Mouse (Mus musculus) kidney, adult 2 months (tissue): ENCODE measurements at regions not wholly inside any gene's neighbourhood (a gene's known extent, or its start where the extent isn't known, plus 50 kb on each side); places are given as distances from the start of the nearest gene placed in this dataset.
"Not testable (repeated sequence)": the region's sequence is repeated elsewhere in the genome, so short reads cannot be mapped to it uniquely, and the experiment has no call there.

Experiments
- DNase-seq: peaks from one replicate; pipeline ENCODE4 v3.0.0; 2021
- H3K27ac ChIP-seq: fragments of 200-500 bp; 2 replicates; pipeline ENCODE4 v1.5.1; 2012; ENCODE audit warnings: low read depth, low read length, control low read depth, inconsistent platforms; ENCODE audit not compliant: insufficient read depth
- H3K27me3 ChIP-seq: fragments of 200-500 bp; replicated peaks from 2 replicates; pipeline ENCODE4 v1.6.1; 2012; ENCODE audit warnings: mild to moderate bottlenecking, moderate library complexity, low read length, inconsistent platforms; ENCODE audit not compliant: control insufficient read depth, insufficient read depth
- H3K36me3 ChIP-seq: fragments of 200-500 bp; 2 replicates; pipeline ENCODE4 v1.6.1; 2012; ENCODE audit warnings: mild to moderate bottlenecking, moderate library complexity, low read length, inconsistent platforms; ENCODE audit not compliant: control insufficient read depth, insufficient read depth
- H3K4me1 ChIP-seq: fragments of 200-500 bp; 2 replicates; pipeline ENCODE4 v1.6.1; 2011; ENCODE audit warnings: low read length; ENCODE audit not compliant: control insufficient read depth, insufficient read depth
- H3K4me3 ChIP-seq: fragments of 200-500 bp; 2 replicates; pipeline ENCODE4 v1.5.1; 2011; ENCODE audit warnings: mild to moderate bottlenecking, low read depth, low read length, control low read depth; ENCODE audit not compliant: insufficient read depth
- CTCF ChIP-seq: fragments of 200-500 bp; conservative IDR thresholded peaks from 2 replicates; pipeline ENCODE4 v1.5.1; 2011; ENCODE audit warnings: low read depth, mild to moderate bottlenecking, control low read depth, low read length, moderate library complexity, mixed read lengths; ENCODE audit not compliant: insufficient read depth, insufficient read length
- POLR2A ChIP-seq: fragments of 200-500 bp; IDR thresholded peaks from one replicate; pipeline ENCODE4 v1.6.1; 2011; ENCODE audit warnings: low read depth, low read length, control low read depth
- WGBS: fragments of 180-500 bp; shearing (Covaris S2); methylation state at CpG from one replicate; pipeline ENCODE4 v1.1.7; 2018; 5-methylcytosine and 5-hydroxymethylcytosine counted together

- not testable (repeated sequence) for H3K4me1 ChIP-seq, DNase-seq, H3K4me3 ChIP-seq, H3K36me3 ChIP-seq, H3K27ac ChIP-seq, H3K27me3 ChIP-seq
- 91% methylated on average over 1 of the region's 3 CpGs for WGBS
Observed at GRCm38 (mm10) chr2:116526203-116526602, 352.3 kb upstream of the Tmco5 start.

- no peak for DNase-seq
- no peaks in the 10 kb centered on the region for H3K36me3 ChIP-seq
- TF ChIP-seq POLR2A: no peak
- TF ChIP-seq CTCF: no peak
- no peak overlapping the region for H3K4me3 ChIP-seq
- WGBS: 91% methylated on average over 1 of the region's 1 CpGs
- no peaks in the 10 kb centered on the region for H3K4me1 ChIP-seq
- H3K27ac ChIP-seq: no peak overlapping the region
- no peaks in the 10 kb centered on the region for H3K27me3 ChIP-seq
Observed at GRCm38 (mm10) chr2:116536453-116536852, 342.0 kb upstream of the Tmco5 start.

- H3K27me3 ChIP-seq: no peaks in the 10 kb centered on the region
- no peak overlapping the region for H3K4me3 ChIP-seq
- TF ChIP-seq POLR2A (no peak), CTCF (no peak)
Observed at GRCm38 (mm10) chr2:116559350-116559749, 319.1 kb upstream of the Tmco5 start.

GRCm38 (mm10) chr2:116583989-116584388 lies 294.5 kb upstream of the Tmco5 start:
- WGBS: 26% methylated on average over 2 of the region's 2 CpGs
- no peaks in the 10 kb centered on the region for H3K27me3 ChIP-seq
- no peak for DNase-seq
- no peaks in the 10 kb centered on the region for H3K36me3 ChIP-seq
- H3K27ac ChIP-seq: no peak overlapping the region
- TF ChIP-seq POLR2A (no peak), CTCF (no peak)
- H3K4me1 ChIP-seq: no peaks in the 10 kb centered on the region
- no peak overlapping the region for H3K4me3 ChIP-seq

More at GRCm38 (mm10) chr2:116559350-116559749, 319.1 kb upstream of the Tmco5 start:
- no peaks in the 10 kb centered on the region for H3K36me3 ChIP-seq
- no peak overlapping the region for H3K27ac ChIP-seq
- no peak for DNase-seq
- H3K4me1 ChIP-seq: no peaks in the 10 kb centered on the region

- DNase-seq: no peak
- TF ChIP-seq POLR2A (no peak), CTCF (no peak)
- H3K27ac ChIP-seq: no peak overlapping the region
- H3K4me3 ChIP-seq: no peak overlapping the region
- H3K4me1 ChIP-seq: no peaks in the 10 kb centered on the region
- 88% methylated on average over 11 of the region's 11 CpGs for WGBS
- no peaks in the 10 kb centered on the region for H3K27me3 ChIP-seq
- no peaks in the 10 kb centered on the region for H3K36me3 ChIP-seq
Observed at GRCm38 (mm10) chr2:116586203-116586959, 292.1 kb upstream of the Tmco5 start.

- Histone ChIP-seq H3K4me1 (no peaks in the 10 kb centered on the region), H3K27me3 (no peaks in the 10 kb centered on the region), H3K36me3 (no peaks in the 10 kb centered on the region), H3K4me3 (no peak overlapping the region), H3K27ac (no peak overlapping the region)
- no peak for DNase-seq
- 83% methylated on average over 5 of the region's 5 CpGs for WGBS
- TF ChIP-seq POLR2A (no peak), CTCF (no peak)
Observed at GRCm38 (mm10) chr2:116605869-116606268, 272.6 kb upstream of the Tmco5 start.

- no peaks in the 10 kb centered on the region for H3K4me1 ChIP-seq
- TF ChIP-seq CTCF (no peak), POLR2A (no peak)
- no peak overlapping the region for H3K4me3 ChIP-seq
- H3K36me3 ChIP-seq: no peaks in the 10 kb centered on the region
- H3K27me3 ChIP-seq: no peaks in the 10 kb centered on the region
- H3K27ac ChIP-seq: no peak overlapping the region
- no peak for DNase-seq
- WGBS: 40% methylated on average over 5 of the region's 5 CpGs
Observed at GRCm38 (mm10) chr2:116639935-116640334, 238.6 kb upstream of the Tmco5 start.
